Mouse (Mus musculus) embryonic fibroblast, embryonic 13.5 days (primary cell): ENCODE data around the gene Scd1. TPM values are rescaled to one million over a fixed set of nuclear protein-coding genes. Genes with fewer than 3 reads are reported as not detected.

ENCODE experiments used
- H3K27ac ChIP-seq: 2 replicates; pipeline ENCODE4 v1.5.1; 2012; ENCODE audit warnings: low read length, control low read depth, inconsistent platforms; ENCODE audit not compliant: insufficient read depth
- H3K4me1 ChIP-seq: 2 replicates; pipeline ENCODE4 v1.6.1; 2011; ENCODE audit warnings: low read length; ENCODE audit not compliant: control insufficient read depth, insufficient read depth
- H3K4me3 ChIP-seq: 2 replicates; pipeline ENCODE4 v1.5.1; 2011; ENCODE audit warnings: mild to moderate bottlenecking, control low read depth, low read length; ENCODE audit not compliant: insufficient read depth
- CTCF ChIP-seq: IDR thresholded peaks from 2 replicates; pipeline ENCODE4 v1.5.1; 2011; ENCODE audit warnings: mild to moderate bottlenecking, control low read depth, low read length, moderate library complexity, borderline replicate concordance; ENCODE audit not compliant: insufficient read depth
- POLR2A ChIP-seq: IDR thresholded peaks from 2 replicates; pipeline ENCODE4 v1.6.1; 2011; ENCODE audit warnings: low read depth, mild to moderate bottlenecking, control low read depth, low read length, moderate library complexity
- polyA plus RNA-seq: library from polyadenylated mRNA; stranded (reverse); fragments of >200 nt; gene quantifications from 2 replicates; pipeline ENCODE4 v1.2.4, GENCODE M21; 2011; ENCODE audit warnings: low read depth; ENCODE audit not compliant: missing spikeins, insufficient read length

Gene Scd1
- 80.0 and 94.1 TPM in 2 replicates for polyA plus RNA-seq

GRCm38 (mm10) chr19:44407341-44408222, at the start of gene Scd1:
Scd1 (minus strand) TSS chr19:44407879.
- Histone ChIP-seq H3K4me1 (0 out of 2 replicates have a peak, but pooled peaks cover 10% of the 10 kb centered on the region), H3K27ac (peak within 1 kb of the TSS; percentile 98), H3K4me3 (peak within 1 kb of the TSS; percentile 78)
- TF ChIP-seq CTCF (no peak), POLR2A (peak; percentile 73)

- H3K4me3 ChIP-seq = no peak overlapping the region
- no peak for TF ChIP-seq POLR2A
- no peak for TF ChIP-seq CTCF
Measured at GRCm38 (mm10) chr19:44455356-44455755, 47.7 kb upstream of the Scd1 start.

GRCm38 (mm10) chr19:44454862-44455261, 47.2 kb upstream of the Scd1 start:
- Histone ChIP-seq H3K4me3 (no peak overlapping the region), H3K27ac (no peak overlapping the region), H3K4me1 (0 out of 2 replicates have a peak, but pooled peaks cover 3% of the 10 kb centered on the region)
- TF ChIP-seq CTCF (no peak), POLR2A (no peak)

More at GRCm38 (mm10) chr19:44455356-44455755, 47.7 kb upstream of the Scd1 start:
- H3K4me1 ChIP-seq = 0 out of 2 replicates have a peak, but pooled peaks cover 3% of the 10 kb centered on the region
- H3K27ac ChIP-seq = no peak overlapping the region

GRCm38 (mm10) chr19:44447927-44448326, 40.2 kb upstream of the Scd1 start:
- Histone ChIP-seq H3K4me1 (no peaks in the 10 kb centered on the region), H3K4me3 (no peak overlapping the region), H3K27ac (no peak overlapping the region)
- TF ChIP-seq POLR2A = no peak
- TF ChIP-seq CTCF = no peak

GRCm38 (mm10) chr19:44445755-44446154, 38.1 kb upstream of the Scd1 start:
- no peak overlapping the region for H3K4me3 ChIP-seq
- TF ChIP-seq POLR2A (no peak), CTCF (no peak)
- no peak overlapping the region for H3K27ac ChIP-seq
- no peaks in the 10 kb centered on the region for H3K4me1 ChIP-seq

- no peak overlapping the region for H3K27ac ChIP-seq
- TF ChIP-seq POLR2A (no peak), CTCF (no peak)
- no peak overlapping the region for H3K4me3 ChIP-seq
- no peaks in the 10 kb centered on the region for H3K4me1 ChIP-seq
Measured at GRCm38 (mm10) chr19:44439302-44439701, 31.6 kb upstream of the Scd1 start.

- Histone ChIP-seq H3K4me3 (no peak overlapping the region), H3K27ac (no peak overlapping the region)
- no peak for TF ChIP-seq POLR2A
- TF ChIP-seq CTCF = no peak
Measured at GRCm38 (mm10) chr19:44437975-44438374, 30.3 kb upstream of the Scd1 start.

GRCm38 (mm10) chr19:44432084-44432483, 24.4 kb upstream of the Scd1 start:
- no peak overlapping the region for H3K27ac ChIP-seq
- no peak for TF ChIP-seq CTCF
- no peak for TF ChIP-seq POLR2A
- H3K4me3 ChIP-seq = no peak overlapping the region
- no peaks in the 10 kb centered on the region for H3K4me1 ChIP-seq

More at GRCm38 (mm10) chr19:44437975-44438374, 30.3 kb upstream of the Scd1 start:
- H3K4me1 ChIP-seq = no peaks in the 10 kb centered on the region

GRCm38 (mm10) chr19:44427721-44428120, 20.0 kb upstream of the Scd1 start:
- no peak overlapping the region for H3K4me3 ChIP-seq
- H3K4me1 ChIP-seq = no peaks in the 10 kb centered on the region
- no peak for TF ChIP-seq POLR2A
- no peak for TF ChIP-seq CTCF
- H3K27ac ChIP-seq = no peak overlapping the region

- H3K4me3 ChIP-seq = no peak overlapping the region
- no peak for TF ChIP-seq POLR2A
- no peak for TF ChIP-seq CTCF
Measured at GRCm38 (mm10) chr19:44422051-44422631, 14.5 kb upstream of the Scd1 start.

More at GRCm38 (mm10) chr19:44422051-44422631, 14.5 kb upstream of the Scd1 start:
- H3K4me1 ChIP-seq = no peaks in the 10 kb centered on the region
- no peak overlapping the region for H3K27ac ChIP-seq
